Mouse (Mus musculus) limb, embryonic 11.5 days (tissue): ENCODE results near the gene Atpif1. TPM values are rescaled to one million over a fixed set of nuclear protein-coding genes. Genes with fewer than 3 reads are reported as not detected.

ENCODE experiments used
- ATAC-seq: fragments of 200-750 bp; cut with Nextera tagmentation; 2 replicates; pipeline ENCODE4 v1.8.0; 2017; ENCODE audit warnings: low read depth; ENCODE audit not compliant: insufficient number of reproducible peaks, low FRiP score, low TSS enrichment
- DNase-seq: peaks from one replicate; pipeline ENCODE4 v3.0.0-alpha.2; 2015; ENCODE audit warnings: low spot score
- H3K27ac ChIP-seq: fragments of 300-500 bp; sonication (generic); replicated peaks from 2 replicates; pipeline ENCODE4 v1.5.1; 2014; ENCODE audit warnings: low read depth, mild to moderate bottlenecking, low read length
- H3K27me3 ChIP-seq: fragments of 300-500 bp; sonication (generic); 2 replicates; pipeline ENCODE4 v1.6.1; 2014; ENCODE audit warnings: mild to moderate bottlenecking, low read length, mixed read lengths; ENCODE audit not compliant: control insufficient read depth, insufficient read depth
- H3K36me3 ChIP-seq: fragments of 300-500 bp; sonication (generic); 2 replicates; pipeline ENCODE4 v1.6.1; 2014; ENCODE audit warnings: mild to moderate bottlenecking, low read length, moderate library complexity, mixed read lengths; ENCODE audit not compliant: control insufficient read depth, insufficient read depth
- H3K4me1 ChIP-seq: fragments of 300-500 bp; sonication (generic); 2 replicates; pipeline ENCODE4 v1.6.1; 2014; ENCODE audit warnings: low read length, mixed read lengths; ENCODE audit not compliant: control insufficient read depth, insufficient read depth
- H3K4me2 ChIP-seq: fragments of 300-500 bp; sonication (generic); 2 replicates; pipeline ENCODE4 v1.6.1; 2014; ENCODE audit warnings: low read depth, mild to moderate bottlenecking, moderate library complexity; ENCODE audit not compliant: severe bottlenecking
- H3K4me3 ChIP-seq: fragments of 300-500 bp; sonication (generic); 2 replicates; pipeline ENCODE4 v1.5.1; 2014; ENCODE audit warnings: low read depth, low read length
- H3K9ac ChIP-seq: fragments of 300-500 bp; sonication (generic); 2 replicates; pipeline ENCODE4 v1.6.1; 2014; ENCODE audit warnings: mild to moderate bottlenecking, low read length
- H3K9me3 ChIP-seq: fragments of 300-500 bp; sonication (generic); 2 replicates; pipeline ENCODE4 v1.6.1; 2016; ENCODE audit warnings: low read length; ENCODE audit not compliant: control insufficient read depth
- WGBS: fragments of 180-500 bp; shearing (Covaris S2); extraction: QIAGEN DNeasy Blood & Tissue Kit; methylation state at CpG from one replicate; pipeline ENCODE4 v1.1.7; 2014; 5-methylcytosine and 5-hydroxymethylcytosine counted together
- polyA plus RNA-seq: library from polyadenylated mRNA; unstranded; fragments of >200 nt; fragmentation: Nextera tagmentation; extraction: Ambion mirVana; gene quantifications from 2 replicates; pipeline ENCODE4 v1.2.1, GENCODE M21; 2014

The Atpif1 gene
- polyA plus RNA-seq, 1 experiment from 2014 or later = 1,093 TPM

DNA sequence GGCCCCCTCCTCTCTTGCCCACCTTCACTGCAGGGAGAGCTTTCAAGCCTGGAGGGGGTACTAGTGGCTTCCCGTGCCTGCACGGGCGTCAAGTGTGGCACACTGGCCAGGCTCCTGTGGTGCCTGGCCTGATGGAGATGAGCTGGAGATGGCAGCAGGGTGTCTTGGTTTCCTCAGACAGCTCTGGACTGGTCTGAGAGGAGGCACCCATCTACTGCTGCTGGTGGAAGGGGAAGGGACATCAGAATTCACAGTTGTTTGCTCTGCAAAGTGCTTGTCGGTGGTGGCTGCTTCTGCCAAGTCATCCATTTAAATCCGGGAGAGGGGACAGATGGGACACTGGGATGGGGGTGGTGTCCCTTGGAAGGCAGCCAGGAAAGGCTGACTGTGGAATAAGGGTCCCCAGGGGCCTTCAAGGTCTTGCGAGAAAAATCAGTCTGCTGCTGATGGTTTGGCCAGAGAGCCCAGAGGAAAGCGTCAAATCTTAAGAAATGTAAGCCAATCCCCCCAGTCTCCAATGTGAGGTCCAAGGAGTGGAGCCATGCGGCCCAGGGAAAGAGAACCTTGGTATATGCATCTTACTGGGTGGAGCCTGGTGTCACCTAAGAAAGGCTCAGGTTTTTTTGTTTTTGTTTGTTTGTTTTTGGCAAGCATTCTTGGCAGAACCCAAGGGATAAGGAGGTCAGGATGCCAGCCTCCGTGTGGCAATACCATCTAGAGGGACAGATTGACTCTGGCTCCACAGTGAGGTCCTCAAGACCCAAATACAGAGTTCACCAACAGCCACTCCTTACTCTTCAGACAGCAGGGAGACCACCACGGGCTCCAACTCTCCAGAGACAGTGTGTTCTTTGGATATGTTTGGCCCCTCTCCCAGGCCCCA, 41.0 kb downstream of the Atpif1 start:
- Histone ChIP-seq H3K9me3 (no peaks in the 10 kb centered on the region), H3K27ac (no peak overlapping the region), H3K4me2 (no peak overlapping the region), H3K4me1 (0 out of 2 replicates have a peak, but pooled peaks cover 3% of the 10 kb centered on the region), H3K36me3 (peaks cover 2% of the 10 kb centered on the region; the same call in 1 of the 2 replicates), H3K9ac (no peak overlapping the region), H3K27me3 (no peaks in the 10 kb centered on the region), H3K4me3 (no peak overlapping the region)
- WGBS = 84% methylated on average over 10 of the region's 10 CpGs
- DNase-seq (no peak), ATAC-seq (no peak)

DNA sequence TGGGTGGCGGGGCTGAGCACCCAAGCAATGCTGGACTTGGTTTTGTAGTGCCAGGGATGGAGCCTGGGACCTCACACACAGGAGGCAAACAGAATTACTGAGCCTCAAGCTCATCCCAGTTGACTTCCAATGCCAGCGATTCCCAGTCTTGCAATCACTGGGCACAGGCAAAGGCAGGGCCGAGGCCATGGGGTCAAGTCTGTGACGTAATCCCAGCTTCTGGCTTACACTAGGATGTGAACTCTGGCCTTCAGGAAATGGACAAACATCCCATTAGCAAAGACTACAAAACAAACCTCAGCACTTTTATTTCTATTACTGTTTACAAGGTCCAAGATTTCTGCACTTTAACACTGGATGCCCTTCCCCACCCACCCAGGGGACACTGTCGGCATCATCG, 41.7 kb downstream of the Atpif1 start:
- ATAC-seq (no peak), DNase-seq (no peak)
- no peak overlapping the region for H3K27ac ChIP-seq
- H3K27me3 ChIP-seq = no peaks in the 10 kb centered on the region
- peaks cover 2% of the 10 kb centered on the region; the same call in 1 of the 2 replicates for H3K36me3 ChIP-seq
- 86% methylated on average over 6 of the region's 6 CpGs for WGBS
- no peaks in the 10 kb centered on the region for H3K9me3 ChIP-seq
- H3K4me3 ChIP-seq = no peak overlapping the region
- H3K4me1 ChIP-seq = 0 out of 2 replicates have a peak, but pooled peaks cover 3% of the 10 kb centered on the region
- H3K4me2 ChIP-seq = no peak overlapping the region
- no peak overlapping the region for H3K9ac ChIP-seq

DNA sequence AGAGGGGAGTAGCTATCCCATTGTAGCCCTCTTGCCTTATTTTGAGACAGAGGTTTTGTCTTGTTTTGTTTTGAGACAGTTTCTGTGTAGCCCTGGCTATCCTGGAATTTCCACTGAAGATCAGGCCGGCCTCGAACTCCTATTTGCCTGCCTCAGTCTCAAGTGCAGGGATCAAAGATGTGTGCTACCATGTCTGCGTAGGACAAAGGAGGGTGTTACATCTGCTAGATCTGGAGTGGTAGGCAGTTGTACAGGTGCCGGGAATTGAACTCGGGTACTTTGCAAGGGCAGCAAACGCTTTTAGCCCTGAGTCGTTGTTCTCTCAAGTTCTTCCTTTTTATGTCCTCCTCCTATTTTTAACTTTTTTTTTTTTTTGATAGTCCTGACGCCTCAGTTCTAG, 42.4 kb downstream of the Atpif1 start:
- Histone ChIP-seq H3K9ac (no peak overlapping the region), H3K9me3 (no peaks in the 10 kb centered on the region), H3K4me1 (0 out of 2 replicates have a peak, but pooled peaks cover 3% of the 10 kb centered on the region), H3K36me3 (peaks cover 2% of the 10 kb centered on the region; the same call in 1 of the 2 replicates), H3K4me3 (no peak overlapping the region), H3K4me2 (no peak overlapping the region), H3K27me3 (no peaks in the 10 kb centered on the region), H3K27ac (no peak overlapping the region)
- 94% methylated on average over 8 of the region's 8 CpGs for WGBS
- DNase-seq (no peak), ATAC-seq (no peak)

DNA sequence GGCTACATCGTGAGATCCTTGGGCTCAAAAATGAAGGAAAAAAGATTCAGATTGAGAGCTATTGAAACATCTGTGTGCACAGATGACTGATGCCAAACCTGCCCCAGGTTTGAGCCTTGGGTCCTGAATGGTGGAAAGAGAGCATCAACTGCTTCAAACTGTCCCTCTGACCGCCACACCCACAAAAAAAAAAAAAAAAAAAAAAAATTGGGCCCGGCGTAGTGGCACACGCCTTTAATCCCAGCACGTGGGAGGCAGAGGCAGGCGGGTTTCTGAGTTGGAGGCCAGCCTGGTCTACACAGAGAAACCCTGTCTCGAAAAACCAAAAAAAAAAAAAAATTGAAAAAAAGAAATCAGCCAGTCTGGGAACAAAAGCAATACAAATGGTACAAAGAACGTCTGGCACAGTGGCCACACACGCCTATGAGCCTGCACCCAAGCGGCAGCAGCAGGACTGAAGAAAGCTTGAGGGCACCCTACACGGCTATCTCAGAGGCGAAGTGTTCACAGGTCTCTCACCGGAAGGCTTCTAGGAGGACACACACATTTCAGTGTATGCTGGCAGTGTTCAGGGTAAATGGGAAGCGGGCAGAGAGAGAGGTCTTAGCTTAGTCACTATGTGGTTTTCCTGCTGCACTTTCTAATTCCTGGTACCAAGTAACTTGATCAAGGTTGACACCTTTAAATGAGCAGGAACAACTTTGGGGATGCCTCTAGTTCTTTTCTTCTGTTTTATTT, 43.0 kb downstream of the Atpif1 start:
- no peak overlapping the region for H3K27ac ChIP-seq
- DNase-seq (no peak), ATAC-seq (no peak)
- no peak overlapping the region for H3K4me2 ChIP-seq
- H3K9ac ChIP-seq = no peak overlapping the region
- H3K9me3 ChIP-seq = no peaks in the 10 kb centered on the region
- no peak overlapping the region for H3K4me3 ChIP-seq
- H3K4me1 ChIP-seq = 0 out of 2 replicates have a peak, but pooled peaks cover 3% of the 10 kb centered on the region
- no peaks in the 10 kb centered on the region for H3K27me3 ChIP-seq
- H3K36me3 ChIP-seq = peaks cover 2% of the 10 kb centered on the region; the same call in 1 of the 2 replicates
- WGBS = 93% methylated on average over 15 of the region's 15 CpGs

DNA sequence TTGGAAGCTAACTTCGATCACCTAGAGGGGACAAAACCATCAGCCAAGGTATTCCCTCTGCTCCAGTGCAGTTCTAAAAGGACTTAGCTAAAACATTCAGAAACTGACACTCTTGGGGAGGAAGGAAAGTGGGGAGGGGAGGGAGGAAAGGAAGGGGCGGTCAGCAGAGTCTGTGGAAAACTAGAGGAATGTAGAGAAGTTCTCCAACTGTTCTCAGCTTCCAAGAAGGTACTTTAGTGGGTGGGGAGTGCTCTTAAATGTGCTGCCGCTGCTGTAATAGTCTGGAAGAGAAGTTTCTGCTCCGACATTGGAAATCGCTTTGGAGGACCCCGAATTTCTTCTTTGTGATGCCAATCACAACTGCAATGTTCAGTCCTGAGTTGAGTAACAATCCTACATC, 44.5 kb downstream of the Atpif1 start:
- Histone ChIP-seq H3K4me2 (no peak overlapping the region), H3K9me3 (no peaks in the 10 kb centered on the region), H3K36me3 (0 out of 2 replicates have a peak, but pooled peaks cover 2% of the 10 kb centered on the region), H3K4me3 (no peak overlapping the region), H3K4me1 (no peaks in the 10 kb centered on the region), H3K9ac (no peak overlapping the region), H3K27ac (no peak overlapping the region), H3K27me3 (no peaks in the 10 kb centered on the region)
- 64% methylated on average over 6 of the region's 6 CpGs for WGBS
- no peak for DNase-seq
- ATAC-seq = no peak

DNA sequence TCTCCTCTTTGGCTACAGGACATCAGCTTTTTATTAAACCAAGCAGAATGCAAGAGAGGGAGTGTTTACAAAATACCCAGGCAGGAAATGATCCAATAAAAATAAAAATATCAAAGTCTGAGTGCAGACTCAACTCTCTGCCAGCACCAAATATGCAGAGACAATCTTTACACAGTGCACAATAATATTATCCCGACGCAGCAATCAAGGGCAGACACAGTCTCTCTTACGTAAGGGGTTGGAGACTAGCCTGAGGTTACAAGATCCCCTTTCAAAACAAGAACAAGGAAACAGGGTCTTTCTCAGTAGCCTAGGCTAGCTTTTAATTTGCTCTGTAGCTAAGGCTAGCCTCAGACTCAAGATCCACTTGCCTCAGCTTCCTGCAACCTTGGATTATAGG, 44.9 kb downstream of the Atpif1 start:
- Histone ChIP-seq H3K27ac (no peak overlapping the region), H3K36me3 (no peaks in the 10 kb centered on the region), H3K9ac (no peak overlapping the region), H3K9me3 (no peaks in the 10 kb centered on the region), H3K4me1 (no peaks in the 10 kb centered on the region), H3K4me2 (no peak overlapping the region), H3K4me3 (no peak overlapping the region), H3K27me3 (no peaks in the 10 kb centered on the region)
- DNase-seq (no peak), ATAC-seq (no peak)
- 85% methylated on average over 3 of the region's 3 CpGs for WGBS

DNA sequence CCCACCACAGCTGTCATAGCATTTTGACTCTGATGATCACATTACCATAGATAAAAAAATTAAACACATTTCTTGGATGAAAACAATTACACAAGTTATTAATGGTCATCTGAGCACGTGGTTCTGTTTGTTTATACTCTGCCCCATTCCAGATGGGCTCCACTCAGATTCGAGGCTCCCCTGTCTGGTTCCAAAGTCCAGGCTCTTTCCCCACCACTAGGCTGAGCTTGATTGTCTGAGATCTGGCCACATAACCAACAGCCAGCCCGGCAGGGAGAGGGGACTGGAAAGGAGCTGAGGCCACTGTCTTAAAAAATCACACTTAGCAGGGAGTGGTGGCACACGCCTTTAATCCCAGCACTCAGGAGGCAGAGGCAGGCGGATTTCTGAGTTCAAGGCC, 48.6 kb downstream of the Atpif1 start:
- no peak overlapping the region for H3K4me2 ChIP-seq
- H3K9me3 ChIP-seq = no peaks in the 10 kb centered on the region
- H3K4me3 ChIP-seq = no peak overlapping the region
- no peaks in the 10 kb centered on the region for H3K36me3 ChIP-seq
- ATAC-seq (no peak), DNase-seq (no peak)
- no peaks in the 10 kb centered on the region for H3K27me3 ChIP-seq
- H3K4me1 ChIP-seq = no peaks in the 10 kb centered on the region
- H3K9ac ChIP-seq = no peak overlapping the region
- no peak overlapping the region for H3K27ac ChIP-seq
- 66% methylated on average over 5 of the region's 5 CpGs for WGBS

DNA sequence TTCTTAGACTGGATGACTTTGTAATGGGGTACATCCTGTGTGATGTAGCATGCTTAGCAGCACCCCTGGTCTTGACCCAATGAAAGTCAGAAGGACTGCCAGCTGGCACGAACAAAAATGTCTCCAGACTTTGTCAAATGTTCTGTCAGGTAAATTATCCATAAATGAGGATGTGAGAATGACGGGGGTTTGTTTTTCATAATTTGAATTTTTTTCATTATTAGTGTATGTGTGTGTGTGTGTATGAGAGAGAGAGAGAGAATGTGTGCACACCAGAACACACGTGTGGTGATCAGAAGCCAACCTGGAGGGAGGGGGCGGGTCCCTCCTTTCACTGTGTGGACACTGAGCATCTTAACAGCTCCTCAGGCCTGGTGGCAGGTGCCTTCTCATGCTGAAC, 49.2 kb downstream of the Atpif1 start:
- Histone ChIP-seq H3K4me1 (no peaks in the 10 kb centered on the region), H3K4me2 (no peak overlapping the region), H3K4me3 (no peak overlapping the region), H3K27ac (no peak overlapping the region), H3K9ac (no peak overlapping the region), H3K36me3 (no peaks in the 10 kb centered on the region), H3K27me3 (no peaks in the 10 kb centered on the region), H3K9me3 (no peaks in the 10 kb centered on the region)
- no peak for ATAC-seq
- WGBS = 84% methylated on average over 4 of the region's 4 CpGs
- no peak for DNase-seq
